Mouse (Mus musculus) monocyte, adult 5-6 weeks (primary cell): ENCODE results near the gene Klhl6. TPM values are rescaled to one million over a fixed set of nuclear protein-coding genes. Genes with fewer than 3 reads are reported as not detected.

ENCODE experiments used
- ATAC-seq: fragments of 153-309, 156-312 bp; replicated peaks from 2 replicates; pipeline ENCODE4 v1.8.0; 2017; ENCODE audit warnings: mild to moderate bottlenecking; ENCODE audit not compliant: low TSS enrichment, insufficient number of reproducible peaks, severe bottlenecking, poor library complexity, low FRiP score
- total RNA-seq: library from RNA; stranded (forward); fragments of 200-1000, 200-491, 200-594 nt; gene quantifications from 3 replicates; pipeline ENCODE4 v1.2.3, GENCODE M21; 2017

Gene Klhl6
- total RNA-seq, 1 experiment from 2014 or later = 163 TPM

DNA sequence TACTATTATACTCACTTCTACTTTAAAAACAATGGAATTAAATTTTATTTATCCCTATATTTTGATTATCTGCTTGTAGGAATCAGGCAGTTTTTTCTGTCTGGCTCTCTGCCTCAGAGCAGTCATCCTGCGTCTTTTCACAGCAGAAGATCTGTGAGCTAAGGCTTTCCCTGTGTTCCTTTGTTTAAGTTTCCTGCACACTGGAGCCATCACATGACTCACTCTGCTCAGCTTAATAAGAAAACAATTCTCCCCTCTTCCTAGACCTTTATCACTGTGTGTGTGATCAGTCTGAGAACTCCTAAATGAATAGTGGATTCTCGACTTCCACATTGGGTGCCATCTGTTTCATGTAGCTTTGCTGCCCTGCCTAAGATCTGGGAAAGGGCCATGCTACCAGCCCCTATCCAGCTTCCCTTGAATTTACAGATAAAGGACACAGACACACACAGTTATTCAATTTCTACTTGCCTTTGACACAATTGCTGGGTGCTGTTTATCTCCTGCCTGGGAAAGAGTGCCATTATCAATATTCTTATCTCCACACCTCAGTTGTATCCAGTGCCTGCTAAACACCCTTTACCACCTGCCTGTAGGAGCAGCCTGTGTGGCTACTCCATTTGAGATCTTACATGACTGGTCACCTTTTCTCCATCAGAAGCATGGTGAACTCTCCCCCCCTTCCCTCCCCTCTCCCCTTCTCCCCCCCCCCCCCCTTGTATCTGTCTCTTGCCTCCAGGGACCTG is 77.9 kb downstream of the Klhl6 start:
- ATAC-seq = no peak

DNA sequence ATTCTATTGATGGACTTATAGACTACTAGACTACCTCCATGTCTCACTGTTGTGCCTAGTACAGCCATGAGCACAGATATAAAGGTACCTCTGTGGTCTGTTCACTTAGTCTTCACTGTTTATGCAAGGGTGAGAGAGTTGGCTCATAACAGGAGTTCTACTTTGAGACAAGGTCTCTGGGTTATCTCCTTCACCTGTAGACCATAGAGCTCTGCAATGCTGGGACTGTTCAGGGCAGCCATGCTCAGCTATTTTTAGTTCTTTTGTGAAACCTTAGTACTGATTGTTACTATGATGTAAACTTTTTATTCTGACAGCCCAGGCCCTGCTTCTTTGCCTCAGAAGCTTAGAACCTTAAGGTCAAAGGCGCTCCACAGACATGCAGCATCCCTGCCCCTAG is 79.0 kb downstream of the Klhl6 start:
- ATAC-seq = no peak

Other genes with a start within 250 kb of the Klhl6 start
- gene B3gnt5, start 222.8 kb downstream of the Klhl6 start, total RNA-seq = 28.4 to 35.3 TPM (median 33.8 TPM) in 3 replicates
- gene Klhl24, start 114.5 kb upstream of the Klhl6 start, total RNA-seq = 112 to 133 TPM (median 129 TPM) in 3 replicates
- gene Yeats2, start 158.0 kb upstream of the Klhl6 start, total RNA-seq = 17.9 to 31.5 TPM (median 22.6 TPM) in 3 replicates